Mouse (Mus musculus): ENCODE data around the gene Bcl9l. TPM values are rescaled to one million over a fixed set of nuclear protein-coding genes. Genes with fewer than 3 reads are reported as not detected.
A peak's percentile ranks its signal among the peaks of the same experiment; 100 is the strongest.

The Bcl9l gene
- polyA plus RNA-seq, 1 experiment from 2014 or later = 10.7 TPM

DNA sequence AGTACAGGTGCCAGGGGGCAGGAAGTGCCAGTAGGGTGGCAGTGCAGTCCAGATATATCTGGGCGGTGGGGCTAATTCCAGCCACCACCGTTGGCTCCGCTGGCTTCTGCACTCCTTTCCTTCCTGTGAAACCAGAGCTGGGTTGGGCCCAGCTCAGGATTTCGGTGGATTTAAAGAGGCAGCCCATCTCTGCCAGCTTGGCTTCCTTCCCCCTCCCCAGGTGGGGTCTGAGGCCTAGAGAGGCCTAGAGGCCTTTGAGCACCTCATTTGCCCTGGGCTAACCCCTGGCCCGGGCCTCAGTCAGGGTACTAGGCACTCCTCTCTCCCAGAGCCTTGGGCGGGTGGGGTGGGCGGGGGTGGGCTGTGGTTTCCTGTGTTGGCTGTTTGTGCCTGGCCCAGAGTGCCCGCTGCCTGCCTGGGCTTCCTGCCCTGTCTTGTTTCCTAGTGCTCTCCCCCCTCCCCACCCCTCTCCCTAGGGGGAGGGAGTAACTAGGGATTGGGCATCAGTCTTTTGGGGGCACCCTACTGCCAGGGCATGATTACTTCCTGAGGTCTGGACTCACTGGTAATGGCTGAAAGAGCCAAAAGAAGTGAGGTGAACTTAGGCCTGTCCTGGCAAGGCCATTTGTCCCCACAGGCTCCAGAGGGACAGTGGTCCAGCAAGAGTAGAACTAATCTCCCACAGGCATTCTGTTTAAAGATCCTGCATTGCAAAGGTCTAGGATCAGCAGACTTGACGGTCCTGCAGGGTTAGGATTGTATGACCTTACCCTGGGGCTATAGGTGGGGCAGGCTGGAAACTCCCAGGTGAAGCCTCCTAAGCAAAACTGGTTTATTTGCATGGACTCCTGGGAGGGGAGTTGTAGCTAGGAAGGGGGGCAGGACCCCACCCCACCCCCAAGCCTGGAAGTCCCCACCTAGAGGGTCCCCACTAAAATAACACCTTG, 12.5 kb downstream of the Bcl9l start:
- H3K4me3 ChIP-seq (ENCODE audit: low read depth, low read length) = no peak overlapping the region
- no peak overlapping the region for H3K9ac ChIP-seq (replicated peaks; ENCODE audit: low read depth)
- H3K27ac ChIP-seq (ENCODE audit: low read length) = peak overlapping the region; percentile 80
- DNase-seq (ENCODE audit: low spot score) (no peak), ATAC-seq (no peak; the same call in 1 of the 2 replicates)
- no peak for TF ChIP-seq EP300 (IDR thresholded peaks at IDR 0.05)
- TF ChIP-seq CTCF (IDR thresholded peaks at IDR 0.05) = no peak
- 15% methylated on average over 9 of the region's 9 CpGs for WGBS
- H3K4me2 ChIP-seq (replicated peaks; ENCODE audit: low read depth, low read length) = peak overlapping the region; percentile 14
- no peaks in the 10 kb centered on the region for H3K27me3 ChIP-seq (replicated peaks; ENCODE audit: insufficient read depth, low read length)
- no peaks in the 10 kb centered on the region for H3K9me3 ChIP-seq (ENCODE audit: low read length)
- H3K4me1 ChIP-seq (ENCODE audit: insufficient read depth, low read depth, low read length) = peaks cover 74% of the 10 kb centered on the region
- H3K36me3 ChIP-seq (ENCODE audit: insufficient read depth, low read length) = no peaks in the 10 kb centered on the region

DNA sequence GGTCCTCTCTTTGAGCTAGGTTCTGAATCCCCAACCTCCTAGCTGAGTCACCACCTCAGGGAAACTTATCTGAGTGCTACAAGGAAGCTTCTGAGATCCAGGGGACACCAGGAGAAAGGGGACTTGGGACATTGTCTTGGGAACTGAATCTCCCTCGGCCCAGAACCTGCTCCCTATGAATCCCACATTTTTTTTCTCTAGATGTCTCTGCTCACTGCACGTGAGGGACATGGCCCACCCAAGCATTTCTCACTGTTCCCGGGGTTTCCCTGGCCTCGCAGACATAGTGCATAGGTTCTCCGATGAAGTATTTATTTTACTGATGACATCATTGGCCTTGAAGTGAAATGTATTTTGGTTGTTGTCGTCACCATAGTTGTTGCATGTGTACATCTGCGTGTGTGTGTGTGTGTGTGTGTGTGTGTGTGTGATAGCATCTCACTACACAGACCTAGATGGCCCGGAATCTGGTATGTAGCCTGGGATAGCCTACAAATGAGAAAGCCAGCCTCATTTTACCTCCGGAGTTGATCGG, 13.3 kb downstream of the Bcl9l start:
- Histone ChIP-seq H3K9me3 (ENCODE audit: low read length) (no peaks in the 10 kb centered on the region), H3K9ac (replicated peaks; ENCODE audit: low read depth) (no peak overlapping the region), H3K27ac (ENCODE audit: low read length) (peak overlapping the region; percentile 81), H3K4me1 (ENCODE audit: insufficient read depth, low read depth, low read length) (peaks cover 67% of the 10 kb centered on the region), H3K36me3 (ENCODE audit: insufficient read depth, low read length) (no peaks in the 10 kb centered on the region), H3K27me3 (replicated peaks; ENCODE audit: insufficient read depth, low read length) (no peaks in the 10 kb centered on the region), H3K4me2 (replicated peaks; ENCODE audit: low read depth, low read length) (no peak overlapping the region), H3K4me3 (ENCODE audit: low read depth, low read length) (no peak overlapping the region)
- WGBS = 52% methylated on average over 10 of the region's 10 CpGs
- no peak for DNase-seq (ENCODE audit: low spot score)
- TF ChIP-seq EP300 (IDR thresholded peaks at IDR 0.05) (no peak), CTCF (IDR thresholded peaks at IDR 0.05) (no peak)
- ATAC-seq = no peak

DNA sequence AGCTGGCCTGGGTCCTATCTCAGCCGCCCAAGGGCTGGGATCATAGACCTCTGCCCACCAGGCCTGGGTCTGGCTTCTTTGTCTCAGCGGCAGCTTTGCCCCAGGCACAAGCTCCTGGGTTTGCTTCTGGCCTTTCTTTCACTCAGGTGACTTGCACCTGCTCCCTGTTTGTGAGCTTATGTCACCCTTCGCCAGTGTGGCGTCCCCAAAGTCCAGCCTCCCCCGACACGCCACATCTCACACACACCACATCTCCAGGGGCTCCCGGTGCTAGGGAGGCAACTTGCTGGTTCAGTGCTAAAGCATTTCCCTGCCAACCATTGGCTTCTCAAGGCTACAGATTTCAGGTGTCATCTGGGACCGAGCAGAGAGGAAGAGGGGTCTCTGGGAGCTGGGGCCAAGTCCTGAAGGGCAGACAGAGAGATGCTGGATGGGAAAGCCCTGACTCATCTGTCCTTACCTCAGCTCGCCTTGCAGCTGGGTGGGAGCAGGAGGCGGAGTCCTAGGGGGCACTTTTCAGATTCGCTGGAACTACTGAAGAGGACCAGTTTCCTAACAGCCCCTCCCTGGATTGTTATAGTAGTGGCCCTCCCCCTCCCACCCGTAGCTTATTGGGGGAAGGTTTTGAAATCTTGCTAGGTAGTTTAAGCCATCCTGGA, 14.3 kb downstream of the Bcl9l start:
- H3K4me2 ChIP-seq (replicated peaks; ENCODE audit: low read depth, low read length) = no peak overlapping the region
- WGBS = 43% methylated on average over 12 of the region's 12 CpGs
- TF ChIP-seq CTCF (IDR thresholded peaks at IDR 0.05) = no peak
- no peak for TF ChIP-seq EP300 (IDR thresholded peaks at IDR 0.05)

DNA sequence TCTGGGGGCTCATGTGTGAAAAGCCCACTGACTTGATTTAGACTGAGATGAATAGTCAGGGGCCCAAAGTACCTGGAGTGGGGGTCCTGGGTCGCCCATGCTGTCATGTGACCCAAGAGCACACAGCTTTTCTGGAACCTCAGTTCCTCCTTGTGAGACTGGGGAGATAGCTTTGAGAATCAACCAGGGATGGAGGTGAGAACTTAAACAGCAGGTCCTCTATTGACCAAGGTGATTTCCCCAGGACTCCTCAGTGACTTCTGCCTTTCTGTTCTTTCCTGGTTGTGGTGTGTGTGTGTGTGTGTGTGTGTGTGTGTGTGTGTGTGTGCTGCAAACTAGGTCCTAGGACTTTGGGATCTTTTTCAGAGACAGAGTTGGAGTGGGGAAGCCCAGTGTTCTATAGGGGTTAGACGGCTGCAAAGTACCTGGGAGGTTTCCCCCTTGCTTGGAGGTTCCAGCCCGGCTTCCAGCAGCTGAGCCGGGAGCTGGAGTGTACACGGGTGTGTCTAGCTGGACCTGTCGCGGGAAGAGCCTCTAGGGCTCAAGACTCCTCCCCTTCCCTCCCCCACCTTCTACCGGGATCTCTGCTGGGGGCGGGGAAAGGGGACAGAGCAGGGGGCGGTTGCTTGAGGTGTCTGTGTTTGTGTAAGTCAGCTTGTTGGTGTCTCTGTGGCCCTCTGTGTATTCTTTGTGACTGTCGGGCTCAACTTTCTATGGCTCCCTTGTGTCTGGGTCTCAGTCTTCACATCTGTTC, 15.2 kb downstream of the Bcl9l start:
- H3K4me2 ChIP-seq (replicated peaks; ENCODE audit: low read depth, low read length) = peak overlapping the region; percentile 67
- no peak for TF ChIP-seq EP300 (IDR thresholded peaks at IDR 0.05)
- no peak for TF ChIP-seq CTCF (IDR thresholded peaks at IDR 0.05)
- H3K9me3 ChIP-seq (ENCODE audit: low read length) = no peaks in the 10 kb centered on the region
- peak overlapping the region; percentile 19; the same call in 1 of the 2 replicates for H3K9ac ChIP-seq (replicated peaks; ENCODE audit: low read depth)
- peak overlapping the region; percentile 81 for H3K27ac ChIP-seq (ENCODE audit: low read length)
- no peaks in the 10 kb centered on the region for H3K27me3 ChIP-seq (replicated peaks; ENCODE audit: insufficient read depth, low read length)
- ATAC-seq (peak; percentile 43), DNase-seq (ENCODE audit: low spot score) (peak; percentile 86)
- WGBS = 3% methylated on average over 11 of the region's 11 CpGs
- peaks cover 69% of the 10 kb centered on the region for H3K4me1 ChIP-seq (ENCODE audit: insufficient read depth, low read depth, low read length)
- H3K36me3 ChIP-seq (ENCODE audit: insufficient read depth, low read length) = no peaks in the 10 kb centered on the region
- peak overlapping the region; percentile 31 for H3K4me3 ChIP-seq (ENCODE audit: low read depth, low read length)

More for the DNA sequence above, 14.3 kb downstream of the Bcl9l start:
- H3K4me1 ChIP-seq (ENCODE audit: insufficient read depth, low read depth, low read length) = peaks cover 73% of the 10 kb centered on the region
- H3K9me3 ChIP-seq (ENCODE audit: low read length) = no peaks in the 10 kb centered on the region
- H3K9ac ChIP-seq (replicated peaks; ENCODE audit: low read depth) = no peak overlapping the region
- H3K27me3 ChIP-seq (replicated peaks; ENCODE audit: insufficient read depth, low read length) = no peaks in the 10 kb centered on the region
- H3K36me3 ChIP-seq (ENCODE audit: insufficient read depth, low read length) = no peaks in the 10 kb centered on the region
- no peak overlapping the region for H3K4me3 ChIP-seq (ENCODE audit: low read depth, low read length)
- no peak for ATAC-seq
- peak overlapping the region; percentile 81 for H3K27ac ChIP-seq (ENCODE audit: low read length)
- DNase-seq (ENCODE audit: low spot score) = peak; percentile 60

DNA sequence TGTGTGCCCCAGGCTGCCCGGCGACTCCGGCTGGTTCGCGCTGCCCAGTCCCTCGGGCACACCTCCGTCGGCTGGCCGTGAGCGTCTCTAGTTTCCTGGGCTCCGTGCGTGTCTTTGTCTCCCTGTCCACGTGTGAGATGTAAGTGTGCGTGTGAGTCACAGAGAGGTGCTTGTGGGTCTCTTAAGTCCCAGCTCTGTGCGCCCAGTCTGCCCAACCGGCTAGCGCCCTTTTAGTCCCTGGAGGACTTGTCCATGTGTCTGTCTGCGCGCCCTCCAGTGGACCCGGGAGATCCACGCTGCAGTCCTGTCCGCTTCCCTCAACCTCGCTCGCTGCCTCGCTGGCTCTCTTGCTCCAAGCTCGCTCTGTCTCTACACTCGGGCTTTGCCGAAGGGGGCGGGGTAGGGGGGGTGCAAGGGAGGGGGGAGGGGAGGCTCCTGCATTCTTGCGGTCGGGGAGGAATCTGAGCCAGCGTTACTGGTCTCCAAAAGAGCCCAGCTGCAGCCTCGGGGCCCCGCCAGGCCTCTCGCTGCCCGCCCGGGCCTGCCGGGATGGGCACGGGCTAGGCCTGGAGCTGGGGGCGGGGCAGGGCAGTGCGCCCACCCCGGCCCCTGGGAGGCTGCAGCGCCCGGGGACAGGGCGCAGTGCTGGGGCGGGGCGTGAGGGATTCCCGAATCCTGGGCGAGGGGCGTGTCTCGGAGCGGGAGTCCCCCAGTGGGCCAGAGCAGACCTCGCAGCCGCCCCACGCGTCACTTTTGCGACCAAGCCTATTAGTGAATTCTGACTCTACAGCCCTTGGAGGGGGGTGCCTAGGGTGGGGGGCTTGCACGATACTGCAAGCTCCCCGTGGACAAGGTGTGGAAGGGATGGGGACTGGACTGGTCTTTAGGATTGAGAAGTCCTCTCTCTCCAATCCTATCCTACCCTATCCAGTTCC, 16.1 kb downstream of the Bcl9l start:
- Histone ChIP-seq H3K9me3 (ENCODE audit: low read length) (no peaks in the 10 kb centered on the region), H3K36me3 (ENCODE audit: insufficient read depth, low read length) (no peaks in the 10 kb centered on the region), H3K4me1 (ENCODE audit: insufficient read depth, low read depth, low read length) (peaks cover 60% of the 10 kb centered on the region), H3K27ac (ENCODE audit: low read length) (peak overlapping the region; percentile 81), H3K4me2 (replicated peaks; ENCODE audit: low read depth, low read length) (peak overlapping the region; percentile 67), H3K9ac (replicated peaks; ENCODE audit: low read depth) (peak overlapping the region; percentile 29; the same call in 1 of the 2 replicates), H3K27me3 (replicated peaks; ENCODE audit: insufficient read depth, low read length) (no peaks in the 10 kb centered on the region), H3K4me3 (ENCODE audit: low read depth, low read length) (peak overlapping the region; percentile 31)
- WGBS = under 1% methylated on average over 41 of the region's 59 CpGs
- DNase-seq (ENCODE audit: low spot score) (peak; percentile 95), ATAC-seq (peak; percentile 80)
- TF ChIP-seq CTCF (IDR thresholded peaks at IDR 0.05) (peak; percentile 71), EP300 (IDR thresholded peaks at IDR 0.05) (no peak)
